Mouse (Mus musculus): ENCODE data around the gene Palm.

DNA sequence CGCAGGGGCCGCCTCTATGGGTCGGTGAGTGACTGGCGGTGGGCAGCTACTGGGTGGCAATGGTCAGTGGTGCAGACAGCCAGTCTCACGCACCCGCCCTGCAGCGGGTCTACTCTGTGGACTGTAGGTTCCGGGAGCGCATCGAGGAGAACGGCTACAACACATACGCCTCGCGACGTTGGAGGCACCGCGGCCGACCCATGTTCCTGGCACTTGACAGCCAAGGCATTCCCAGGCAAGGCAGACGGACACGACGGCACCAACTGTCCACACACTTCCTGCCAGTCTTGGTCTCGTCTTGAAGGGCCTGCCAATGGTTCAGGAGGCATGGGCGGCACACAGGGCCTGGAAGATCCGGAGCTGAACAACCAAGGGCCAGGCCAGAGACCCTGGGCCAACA is 36.7 kb upstream of the Palm start:
- TF ChIP-seq CTCF (IDR thresholded peaks at IDR 0.05; ENCODE audit: low read depth, low read length) (no peak), POLR2A (IDR thresholded peaks at IDR 0.05; ENCODE audit: borderline replicate concordance, low read depth, low read length) (no peak)
